Mouse (Mus musculus) left cerebral cortex, postnatal 25 days (tissue): Measurements from ENCODE around the gene Syt7. TPM values are rescaled to one million over a fixed set of nuclear protein-coding genes. Genes with fewer than 3 reads are reported as not detected.

Experiments
- DNase-seq, 2 experiments: peaks; one replicate each; pipeline ENCODE4 v3.0.0; 2022; ENCODE audit warnings: low spot score in 2 of 2, mixed read lengths in 1 of 2
- intact Hi-C: fragments of 180-260 bp; cut with DNase I; formaldehyde crosslinking; loops from one replicate; pipeline ENCODE4 v1.15.1; 2025
- total RNA-seq, 2 experiments: library from RNA; stranded (reverse); gene quantifications; 2 replicates each; pipeline ENCODE4 v1.2.3; 2021

Syt7 gene
- total RNA-seq, 2 experiments from 2014 or later, result 309 to 332 TPM

DNA sequence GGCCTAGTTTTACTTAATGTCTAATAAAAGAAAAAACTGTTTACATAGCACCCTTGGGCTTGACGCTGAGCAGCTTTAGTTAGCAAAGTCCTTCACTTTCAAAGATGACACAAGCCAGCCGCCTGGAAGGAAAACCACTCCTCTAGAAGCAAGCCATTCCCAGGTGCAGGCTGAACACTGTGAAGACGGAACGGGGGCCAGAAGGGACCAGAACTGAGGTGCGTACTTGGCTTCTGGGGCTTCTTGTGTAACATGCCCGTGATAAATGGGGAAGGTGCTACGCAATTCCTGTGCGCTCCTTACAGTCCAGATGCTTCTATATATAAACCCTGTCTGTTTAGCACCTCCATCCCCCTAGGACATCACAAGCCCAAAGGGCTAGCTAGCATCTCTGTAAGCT is 111.7 kb downstream of the Syt7 start:
- intact Hi-C loops, result no loop called here
- DNase-seq, result peak in 1 of 2 experiments; percentile 28

DNA sequence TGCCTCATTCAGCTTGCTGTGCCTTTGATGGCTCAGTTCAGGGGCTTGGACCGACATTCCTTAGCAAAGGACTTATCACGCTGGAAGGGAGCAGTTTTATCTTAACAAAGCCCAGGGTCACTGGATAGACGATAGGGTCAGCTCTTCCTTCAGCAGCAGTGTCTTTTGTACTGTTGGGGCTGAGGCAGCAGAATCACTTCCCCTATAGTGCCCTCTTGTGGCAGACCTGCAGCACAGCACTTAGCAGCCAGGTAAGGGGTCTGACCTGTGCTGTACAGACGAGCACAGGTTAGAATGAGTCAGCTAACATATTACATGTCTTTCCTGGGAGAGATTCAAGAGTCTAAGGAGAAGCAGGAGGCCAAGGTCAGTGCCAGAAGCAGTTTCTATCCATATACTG is 113.7 kb downstream of the Syt7 start:
- intact Hi-C loops, result no loop called here
- DNase-seq, result peak in 1 of 2 experiments; percentile 24

Other genes starting within 250 kb of the Syt7 start
- 100 to 1,000 TPM; 180 to 188 TPM for gene Fads1, start 206.2 kb upstream of the Syt7 start, total RNA-seq
- gene Tmem258, start 185.1 kb upstream of the Syt7 start, total RNA-seq, result 10 to 100 TPM; 70.0 to 76.0 TPM
- 1 to 10 TPM; 8.9 to 9.9 TPM for gene Fen1, start 184.9 kb upstream of the Syt7 start, total RNA-seq
- gene Myrf, start 148.3 kb upstream of the Syt7 start, total RNA-seq, result 10 to 100 TPM; 12.2 to 16.1 TPM
- 10 to 100 TPM; 90.4 to 91.2 TPM for gene Dagla, start 84.2 kb upstream of the Syt7 start, total RNA-seq
- 10 to 100 TPM in 1 of 2 experiments, 1 to 10 TPM in 1; 4.8 to 30.6 TPM for gene Lrrc10b, start 68.4 kb downstream of the Syt7 start, total RNA-seq
- gene Ppp1r32, start 93.8 kb downstream of the Syt7 start, total RNA-seq, result 1 to 10 TPM in 1 of 2 experiments, under 1 TPM in 1; 0.80 to 1.1 TPM
- gene Cpsf7, start 136.2 kb downstream of the Syt7 start, total RNA-seq, result 10 to 100 TPM; 68.8 to 73.5 TPM
- 10 to 100 TPM; 53.7 to 60.0 TPM for gene Sdhaf2, start 137.1 kb downstream of the Syt7 start, total RNA-seq
- 10 to 100 TPM; 10.7 to 11.5 TPM for gene Tmem216, start 167.1 kb downstream of the Syt7 start, total RNA-seq
- gene Cyb561a3, start 188.1 kb downstream of the Syt7 start, total RNA-seq, result 10 to 100 TPM; 12.2 to 13.9 TPM
- gene Tmem138, start 188.3 kb downstream of the Syt7 start, total RNA-seq, result 10 to 100 TPM; 12.4 to 13.6 TPM
- gene Ddb1, start 216.2 kb downstream of the Syt7 start, total RNA-seq, result 100 to 1,000 TPM; 193 to 194 TPM
- gene Tkfc, start 216.6 kb downstream of the Syt7 start, total RNA-seq, result 10 to 100 TPM; 20.4 to 21.3 TPM
- gene Vwce, start 245.1 kb downstream of the Syt7 start, total RNA-seq, result under 1 TPM; 0.18 to 0.50 TPM